In genomic region chr5:121544910-121545792, GRCm38 (mm10) we compare ENCODE assay signal across 8 mouse cellular contexts. TPM values are rescaled to one million over a fixed set of nuclear protein-coding genes. Genes with fewer than 3 reads are reported as not detected.
DNase-seq lines count a peak whose midpoint lies in the region; ATAC-seq and TF ChIP-seq lines count a peak whose summit lies in the region.

Adam1a (minus strand) TSS chr5:121545482.
Gm42878 (minus strand) TSS chr5:121545482.

- peaks cover 43% of the 10 kb centered on the region for H3K36me3 ChIP-seq in erythroblast, embryonic 14.5 days (ENCODE audit: control insufficient read depth)
- H3K36me3 ChIP-seq in hindbrain, embryonic 15.5 days: no peaks in the 10 kb centered on the region
- no peaks in the 10 kb centered on the region for H3K36me3 ChIP-seq in lung, embryonic 14.5 days (ENCODE audit: insufficient read depth)

- WGBS in hindbrain, embryonic 15.5 days: under 1% methylated on average over 62 of the region's 97 CpGs
- under 1% methylated on average over 73 of the region's 97 CpGs for WGBS in lung, embryonic 14.5 days

- peak within 1 kb of the TSS; percentile 98 for H3K4me3 ChIP-seq in layer of hippocampus, adult 2 months
- peak within 1 kb of the TSS; percentile 70 for H3K4me3 ChIP-seq in erythroblast, embryonic 14.5 days (replicated peaks)
- H3K4me3 ChIP-seq in hindbrain, embryonic 15.5 days: peak within 1 kb of the TSS; percentile 97
- peak within 1 kb of the TSS; percentile 99 for H3K4me3 ChIP-seq in lung, embryonic 14.5 days (ENCODE audit: low read depth, low read length)

- no peaks in the 10 kb centered on the region for H3K27me3 ChIP-seq in erythroblast, embryonic 14.5 days (ENCODE audit: control insufficient read depth)
- H3K27me3 ChIP-seq in hindbrain, embryonic 15.5 days: no peaks in the 10 kb centered on the region
- no peaks in the 10 kb centered on the region for H3K27me3 ChIP-seq in lung, embryonic 14.5 days (ENCODE audit: insufficient read depth, low read length)

- peak in 1 of 2 experiments; percentile 33 for DNase-seq in layer of hippocampus, adult 2 months (ENCODE audit: low spot score in 2 of 2)
- DNase-seq in layer of hippocampus, postnatal 10 days (ENCODE audit: low spot score in 2 of 2): no peak
- peak; percentile 68 for DNase-seq in MN1 (ENCODE audit: low spot score)
- DNase-seq in lung, embryonic 14.5 days: peak; percentile 42
- peak; percentile 58 for DNase-seq in retina, embryonic 14.5 days (ENCODE audit: low spot score)
- DNase-seq in frontal cortex, postnatal 14 days (ENCODE audit: low spot score in 2 of 2): no peak

- H3K27ac ChIP-seq in layer of hippocampus, adult 2 months: peak within 1 kb of the TSS; percentile 99
- H3K27ac ChIP-seq in hindbrain, embryonic 15.5 days (replicated peaks): peak within 1 kb of the TSS; percentile 97
- H3K27ac ChIP-seq in lung, embryonic 14.5 days (ENCODE audit: low read depth): peak within 1 kb of the TSS; percentile 92

- peak within 1 kb of the TSS; percentile 98 for H3K9ac ChIP-seq in hindbrain, embryonic 15.5 days
- H3K9ac ChIP-seq in lung, embryonic 14.5 days: peak within 1 kb of the TSS; percentile 97

- no peak for TF ChIP-seq CTCF in layer of hippocampus, adult 2 months (conservative IDR thresholded peaks at IDR 0.05)
- TF ChIP-seq CTCF in lung, embryonic 14.5 days (IDR thresholded peaks at IDR 0.05; ENCODE audit: low read depth): no peak

- no peaks in the 10 kb centered on the region for H3K9me3 ChIP-seq in erythroblast, embryonic 14.5 days (ENCODE audit: control insufficient read depth, low read length)
- no peaks in the 10 kb centered on the region for H3K9me3 ChIP-seq in hindbrain, embryonic 15.5 days
- no peaks in the 10 kb centered on the region for H3K9me3 ChIP-seq in lung, embryonic 14.5 days (ENCODE audit: low read depth, low read length)

- ATAC-seq in hindbrain, embryonic 15.5 days (ENCODE audit: low FRiP score, low read depth): peak; percentile 54; the same call in 1 of the 2 replicates
- peak; percentile 52 for ATAC-seq in lung, embryonic 14.5 days (ENCODE audit: insufficient read depth)

- peaks cover 64% of the 10 kb centered on the region for H3K4me1 ChIP-seq in erythroblast, embryonic 14.5 days (ENCODE audit: control insufficient read depth)
- H3K4me1 ChIP-seq in hindbrain, embryonic 15.5 days (replicated peaks): peaks cover 37% of the 10 kb centered on the region
- H3K4me1 ChIP-seq in lung, embryonic 14.5 days (ENCODE audit: insufficient read depth): peaks cover 8% of the 10 kb centered on the region; the same call in 1 of the 2 replicates

- H3K4me2 ChIP-seq in hindbrain, embryonic 15.5 days: peak within 1 kb of the TSS; percentile 88
- peak within 1 kb of the TSS; percentile 82 for H3K4me2 ChIP-seq in lung, embryonic 14.5 days

RNA-seq across cellular contexts. Expression of gene Adam1a, which starts in this region (rescaled TPM):
- 10 to 100 TPM; 17.7 to 22.9 TPM for total RNA-seq in layer of hippocampus, adult 2 months (2021)
- total RNA-seq in layer of hippocampus, postnatal 10 days (2021): 10 to 100 TPM; 10.3 to 10.5 TPM
- polyA plus RNA-seq in erythroblast, embryonic 14.5 days (2012): 0.01 and 0.02 TPM in 2 replicates
- 3.8 and 3.9 TPM in 2 replicates for polyA plus RNA-seq in hindbrain, embryonic 15.5 days (2015; fragmentation: Nextera tagmentation; extraction: Ambion mirVana)
- 1.6 and 1.7 TPM in 2 replicates for polyA plus RNA-seq in lung, embryonic 14.5 days (2014; fragmentation: Nextera tagmentation; extraction: Ambion mirVana)

RNA-seq across cellular contexts. Expression of gene Gm42878, which starts in this region (rescaled TPM):
- not detected for total RNA-seq in layer of hippocampus, adult 2 months (2021)
- total RNA-seq in layer of hippocampus, postnatal 10 days (2021): not detected
- polyA plus RNA-seq in erythroblast, embryonic 14.5 days (2012): 0.01 TPM in 1 of 2 replicates, not detected in the other
- polyA plus RNA-seq in hindbrain, embryonic 15.5 days (2015; fragmentation: Nextera tagmentation; extraction: Ambion mirVana): not detected in 2 replicates
- polyA plus RNA-seq in lung, embryonic 14.5 days (2014; fragmentation: Nextera tagmentation; extraction: Ambion mirVana): not detected in 2 replicates

Comparison
In these comparisons a context has a peak if more than half of its experiments do, and no peak if none do; other contexts are left out.
1. DNase-seq: peak in MN1 (single experiment), lung, embryonic 14.5 days (single experiment) and retina, embryonic 14.5 days (single experiment); none in layer of hippocampus, postnatal 10 days (0 of 2) and frontal cortex, postnatal 14 days (0 of 2).
2. Peak in every context shown above with its lines, with median percentiles within 50 percentile points of each other: H3K27ac ChIP-seq and H3K4me3 ChIP-seq.